Mouse (Mus musculus): ENCODE results near the gene Gnat1. TPM values are rescaled to one million over a fixed set of nuclear protein-coding genes. Genes with fewer than 3 reads are reported as not detected.

The Gnat1 gene
- total RNA-seq (2023): 1.3 TPM in 2 of 4 replicates, not detected in the others

DNA sequence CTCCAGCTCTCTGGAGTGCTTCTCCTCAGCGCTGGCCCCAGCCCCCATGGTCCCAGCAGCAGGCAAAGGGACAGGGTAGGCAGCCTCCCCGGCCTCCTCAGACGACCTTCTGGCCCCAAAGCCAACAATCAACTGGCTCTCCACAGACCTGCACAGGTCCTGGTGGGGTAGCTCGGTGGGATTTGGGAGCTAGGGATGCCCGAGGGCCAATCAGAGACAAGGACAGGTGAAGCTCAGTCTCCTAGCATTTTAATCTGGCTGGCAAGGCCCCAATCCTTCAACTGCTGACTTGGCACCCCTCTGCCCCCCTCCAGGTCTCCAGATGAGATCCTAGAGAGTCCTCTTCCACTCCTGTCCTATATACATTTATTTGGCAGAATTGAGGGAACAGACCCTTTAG is at the start of gene Gnat1:
Gene Gnat1 (minus strand): TSS at position 212 of the 400 bp plus-strand sequence.

DNA sequence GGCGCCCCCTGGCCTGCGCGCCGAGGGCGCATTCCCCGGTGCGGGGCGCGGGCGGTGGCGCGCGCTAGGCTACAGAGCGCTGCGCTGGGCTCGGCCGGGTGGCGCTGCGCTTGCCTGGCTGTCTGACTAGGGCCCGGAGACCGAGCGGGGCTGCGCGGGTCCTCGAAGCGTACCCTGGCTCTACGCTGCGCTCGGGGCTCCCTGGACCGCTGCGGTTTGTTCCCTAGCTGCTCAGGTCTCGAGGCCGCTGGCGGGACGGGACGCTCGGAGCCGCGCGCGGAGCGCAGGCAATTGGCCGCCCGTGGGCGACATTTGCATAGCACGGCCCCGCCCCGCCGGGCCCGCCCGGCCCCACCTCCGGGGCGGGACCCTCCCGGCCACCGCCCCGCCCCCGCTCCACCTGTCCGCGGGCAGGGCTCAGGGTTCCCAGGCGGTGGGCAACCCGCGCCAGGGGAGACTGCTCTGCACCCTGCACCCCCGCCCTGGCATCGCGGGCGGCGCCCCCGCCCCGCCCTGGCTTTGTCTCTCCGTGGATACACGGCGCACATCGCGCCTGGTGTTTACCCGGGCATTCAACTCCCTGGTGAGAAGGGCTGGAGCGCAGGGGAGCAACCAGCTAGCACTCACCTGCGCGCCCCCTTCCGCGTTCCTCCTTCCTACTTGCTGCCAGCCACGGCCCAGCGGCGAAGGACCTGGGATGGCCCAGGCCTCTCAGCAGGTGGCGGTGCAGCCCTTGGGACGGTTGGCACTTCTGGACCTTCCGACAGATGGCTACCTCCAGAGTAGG is 30.4 kb upstream of the Gnat1 start, which contains the start of gene Sema3f:
Gene Sema3f (minus strand): TSS at position 779 of the 787 bp plus-strand sequence.

GRCm38 (mm10) chr9:107669480-107669945 is 10.0 kb downstream of the Gnat1 start, which contains the start of gene Slc38a3:
Gene Slc38a3 (minus strand): TSS chr9:107669530.

GRCm38 (mm10) chr9:107635279-107636028 is 44.1 kb downstream of the Gnat1 start, which contains the start of gene Gnai2:
Gene Gnai2 (minus strand): TSS chr9:107635367.

Other genes with a start within 250 kb of the Gnat1 start
- 19.8 to 26.6 TPM (median 22.1 TPM) in 4 replicates for gene Tmem115, start 145.8 kb downstream of the Gnat1 start, total RNA-seq (2023)
- 10.3 to 16.0 TPM (median 14.3 TPM) in 4 replicates for gene Cyb561d2, start 137.5 kb downstream of the Gnat1 start, total RNA-seq (2023)
- gene Nprl2, start 137.5 kb downstream of the Gnat1 start, total RNA-seq (2023): 19.0 to 32.3 TPM (median 21.9 TPM) in 4 replicates
- 0.43 TPM in 1 of 4 replicates, not detected in the others for gene Zmynd10, start 132.4 kb downstream of the Gnat1 start, total RNA-seq (2023)
- 61.6 to 76.5 TPM (median 70.1 TPM) in 4 replicates for gene Rassf1, start 128.2 kb downstream of the Gnat1 start, total RNA-seq (2023)
- gene Tusc2, start 116.5 kb downstream of the Gnat1 start, total RNA-seq (2023): 17.9 to 29.2 TPM (median 20.7 TPM) in 4 replicates
- gene Hyal2, start 111.8 kb downstream of the Gnat1 start, total RNA-seq (2023): 2.1 to 7.1 TPM (median 4.7 TPM) in 4 replicates
- gene Hyal1, start 102.8 kb downstream of the Gnat1 start, total RNA-seq (2023): 3.0 to 4.0 TPM (median 3.7 TPM) in 4 replicates
- gene Naa80, start 100.8 kb downstream of the Gnat1 start, total RNA-seq (2023): 9.0 to 13.7 TPM (median 10.8 TPM) in 4 replicates
- gene Hyal3, start 98.9 kb downstream of the Gnat1 start, total RNA-seq (2023): 1.6 to 2.9 TPM (median 2.3 TPM) in 4 replicates
- gene Ifrd2, start 92.1 kb downstream of the Gnat1 start, total RNA-seq (2023): 20.1 to 26.5 TPM (median 22.5 TPM) in 4 replicates
- gene Sema3b, start 70.5 kb downstream of the Gnat1 start, total RNA-seq (2023): 0.27 to 0.94 TPM (median 0.52 TPM) in 4 replicates
- 568 to 620 TPM (median 596 TPM) in 4 replicates for gene Gnai2, start 44.3 kb downstream of the Gnat1 start, total RNA-seq (2023)
- not detected in 4 replicates for gene Slc38a3, start 10.2 kb downstream of the Gnat1 start, total RNA-seq (2023)
- gene Sema3f, start 30.8 kb upstream of the Gnat1 start, total RNA-seq (2023): 0.25 to 0.69 TPM (median 0.57 TPM) in 3 of 4 replicates, not detected in the other
- gene Rbm5, start 91.3 kb upstream of the Gnat1 start, total RNA-seq (2023): 283 to 337 TPM (median 297 TPM) in 4 replicates
- gene Rbm6, start 193.5 kb upstream of the Gnat1 start, total RNA-seq (2023): 117 to 141 TPM (median 124 TPM) in 4 replicates
- 14.1 to 18.6 TPM (median 16.1 TPM) in 4 replicates for gene Mon1a, start 208.4 kb upstream of the Gnat1 start, total RNA-seq (2023)
- gene Mst1r, start 227.2 kb upstream of the Gnat1 start, total RNA-seq (2023): 0.37 to 0.69 TPM (median 0.47 TPM) in 3 of 4 replicates, not detected in the other
- not detected in 4 replicates for gene Actl11, start 248.8 kb upstream of the Gnat1 start, total RNA-seq (2023)

Data from B cell, adult 62 days (primary cell).